Mouse (Mus musculus): Measurements from ENCODE around the gene Man2c1.

Man2c1 gene

DNA sequence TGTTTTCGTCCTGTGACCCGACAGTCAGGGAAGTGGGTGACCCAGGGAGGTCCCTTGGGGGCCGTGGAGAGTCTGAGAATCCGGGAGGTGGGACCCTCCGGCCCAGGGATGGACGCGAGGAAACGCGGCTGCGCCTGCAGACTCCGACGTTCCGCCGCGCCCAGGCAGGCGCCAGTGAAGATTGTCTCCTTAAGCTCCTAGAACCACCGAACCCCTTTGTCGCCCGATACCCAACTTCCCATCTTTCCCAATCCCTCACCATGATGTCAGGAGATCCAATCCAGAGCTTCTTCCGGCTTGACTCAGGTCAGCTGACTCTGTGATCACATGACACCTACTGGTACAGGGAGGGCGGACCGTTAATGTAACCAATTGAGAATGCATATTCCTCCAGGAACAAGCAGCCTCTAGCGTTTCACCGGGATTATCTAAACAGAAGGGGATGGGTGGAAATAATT, 27.6 kb downstream of the Man2c1 start, which contains the start of gene Commd4:
Gene Commd4, minus strand, starts transcription at position 319 of the 458 bp plus-strand sequence.
- DNase-seq, result peak; percentile 93

DNA sequence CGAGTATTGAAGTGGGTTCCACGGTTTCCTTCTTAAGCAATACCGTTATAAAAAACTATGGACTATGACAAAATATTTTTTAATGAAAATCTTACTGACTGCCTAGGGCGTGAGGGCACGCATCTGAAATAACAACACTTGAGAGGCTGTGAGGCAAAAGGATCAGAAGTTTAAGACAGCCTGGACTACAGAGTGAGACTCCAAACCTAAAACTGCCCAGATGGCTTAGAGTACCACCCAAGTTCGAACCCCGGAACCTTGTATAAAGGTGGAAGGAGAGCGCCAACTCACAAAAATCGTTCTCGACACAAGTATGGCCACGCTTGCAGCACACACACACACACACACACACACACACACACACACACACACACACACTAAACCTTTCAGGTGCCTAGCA, 28.0 kb downstream of the Man2c1 start:
- DNase-seq, result no peak

DNA sequence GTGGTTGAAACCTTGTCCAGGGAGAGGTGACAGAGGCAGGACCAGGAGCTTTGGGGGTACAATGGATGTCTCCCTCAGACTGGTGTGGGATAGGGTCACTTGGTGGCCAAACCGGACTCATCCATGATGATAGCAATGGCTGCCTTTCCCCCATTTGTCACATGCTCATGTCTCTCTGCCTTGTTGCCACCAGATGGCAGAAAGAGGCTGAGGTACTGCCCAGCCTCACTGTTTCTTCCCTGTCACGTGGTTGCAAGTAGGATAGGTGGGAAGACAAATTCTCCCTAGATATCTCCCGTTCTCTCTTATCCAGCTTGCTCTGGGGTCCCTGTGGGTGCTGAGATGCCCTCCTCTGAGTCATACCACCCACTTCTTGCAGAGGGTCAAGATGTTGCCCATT, 32.0 kb downstream of the Man2c1 start:
- no peak for DNase-seq

DNA sequence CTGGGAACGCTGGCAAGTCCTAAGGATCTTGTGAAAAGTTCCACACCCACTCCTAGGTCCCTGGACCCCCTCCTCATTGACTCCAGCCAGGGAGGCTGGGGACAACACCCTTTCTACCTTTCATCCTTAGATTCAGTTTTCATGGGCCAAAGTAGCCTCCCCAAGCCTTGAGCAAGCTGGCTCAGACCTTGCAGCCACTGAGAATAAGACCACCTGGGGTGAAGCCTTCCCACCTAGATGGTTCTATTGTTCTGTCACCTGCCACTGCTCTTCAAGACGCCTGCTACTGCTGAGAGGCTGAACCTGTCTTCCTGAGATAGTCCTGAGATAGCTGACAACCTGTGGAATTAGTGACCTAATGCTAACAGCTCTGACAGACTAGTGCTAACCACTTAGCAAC, 32.6 kb downstream of the Man2c1 start:
- DNase-seq, result no peak

DNA sequence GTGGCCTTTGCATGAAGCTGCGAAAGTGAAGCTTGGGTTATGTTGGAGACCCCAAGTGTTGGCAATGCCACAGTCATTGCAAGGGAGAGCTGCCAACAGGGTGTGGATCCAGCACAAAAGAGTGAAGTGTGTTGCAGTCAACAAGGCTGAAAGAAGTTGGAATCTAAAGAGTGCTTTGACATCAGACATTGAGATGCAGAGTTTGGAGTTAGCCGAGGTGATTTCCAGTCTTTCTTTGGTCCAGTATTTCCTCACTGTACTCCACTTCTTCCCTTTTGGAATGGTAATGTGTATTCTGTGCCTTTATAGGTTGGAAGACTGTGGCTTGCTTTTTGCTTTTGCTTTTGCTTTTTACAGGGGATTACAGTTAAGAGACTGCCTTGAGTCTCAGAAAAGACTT, 35.7 kb downstream of the Man2c1 start:
- DNase-seq, result no peak

DNA sequence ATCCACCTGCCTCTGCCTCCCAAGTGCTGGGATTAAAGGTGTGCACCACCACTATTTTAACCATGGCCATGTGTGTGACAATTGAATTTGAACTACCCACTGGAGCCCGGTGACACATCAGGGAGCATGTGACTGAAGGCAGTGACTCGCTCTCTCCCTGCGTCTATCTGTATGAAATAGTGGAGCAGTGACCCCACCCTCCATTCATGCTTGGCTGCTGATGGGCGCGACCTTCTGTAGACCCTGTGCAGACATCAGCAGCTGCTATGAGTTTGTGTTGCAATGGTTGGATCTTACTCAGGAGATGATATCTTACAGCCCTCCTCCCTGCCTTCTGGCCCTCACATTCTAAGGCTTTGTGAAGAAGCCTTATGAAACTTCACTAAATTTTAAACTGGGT, 37.9 kb downstream of the Man2c1 start:
- DNase-seq, result no peak

Measured in cerebellum, adult 11-12 months (tissue).